Mouse (Mus musculus) liver, embryonic 16.5 days (tissue): ENCODE measurements at regions not wholly inside any gene's neighbourhood (a gene's known extent, or its start where the extent isn't known, plus 50 kb on each side); places are given as distances from the start of the nearest gene placed in this dataset.

Experiments used
- ATAC-seq: fragments of 200-750 bp; cut with Nextera tagmentation; 2 replicates; pipeline ENCODE4 v1.8.0; 2017; ENCODE audit warnings: low read depth, mild to moderate bottlenecking, moderate number of reproducible peaks, moderate library complexity
- H3K27ac ChIP-seq: fragments of 300-500 bp; sonication (generic); 2 replicates; pipeline ENCODE4 v1.5.1; 2014; ENCODE audit warnings: mild to moderate bottlenecking, low read length
- H3K27me3 ChIP-seq: fragments of 300-500 bp; sonication (generic); 2 replicates; pipeline ENCODE4 v1.6.1; 2014; ENCODE audit warnings: low read depth, low read length, mixed read lengths; ENCODE audit not compliant: control insufficient read depth, insufficient read depth
- H3K36me3 ChIP-seq: fragments of 300-500 bp; sonication (generic); 2 replicates; pipeline ENCODE4 v1.6.1; 2014; ENCODE audit warnings: mild to moderate bottlenecking; ENCODE audit not compliant: control insufficient read depth, insufficient read depth
- H3K4me1 ChIP-seq: fragments of 300-500 bp; sonication (generic); 2 replicates; pipeline ENCODE4 v1.6.1; 2014; ENCODE audit warnings: low read depth, low read length, mixed read lengths; ENCODE audit not compliant: control insufficient read depth
- H3K4me2 ChIP-seq: fragments of 300-500 bp; sonication (generic); 2 replicates; pipeline ENCODE4 v1.6.1; 2014; ENCODE audit warnings: low read depth, low read length, mixed read lengths
- H3K4me3 ChIP-seq: fragments of 300-500 bp; sonication (generic); 2 replicates; pipeline ENCODE4 v1.5.1; 2014; ENCODE audit warnings: low read depth, mild to moderate bottlenecking, low read length
- H3K9ac ChIP-seq: fragments of 300-500 bp; sonication (generic); 2 replicates; pipeline ENCODE4 v1.6.1; 2014; ENCODE audit warnings: low read depth, low read length
- H3K9me3 ChIP-seq: fragments of 300-500 bp; sonication (generic); replicated peaks from 2 replicates; pipeline ENCODE4 v1.6.1; 2016; ENCODE audit warnings: low read length; ENCODE audit not compliant: control insufficient read depth
- WGBS: fragments of 180-500 bp; shearing (Covaris S2); extraction: QIAGEN DNeasy Blood & Tissue Kit; methylation state at CpG from one replicate; pipeline ENCODE4 v1.1.7; 2014; ENCODE audit not compliant: insufficient replicate concordance; 5-methylcytosine and 5-hydroxymethylcytosine counted together

- no peaks in the 10 kb centered on the region for H3K27me3 ChIP-seq
- no peak overlapping the region for H3K4me2 ChIP-seq
- no peak overlapping the region for H3K9ac ChIP-seq
- no peaks in the 10 kb centered on the region for H3K9me3 ChIP-seq
- WGBS: 44% methylated on average over 3 of the region's 3 CpGs
- no peaks in the 10 kb centered on the region; the same call in 1 of the 2 replicates for H3K4me1 ChIP-seq
- no peak for ATAC-seq
- H3K36me3 ChIP-seq: no peaks in the 10 kb centered on the region
- H3K27ac ChIP-seq: no peak overlapping the region
- H3K4me3 ChIP-seq: no peak overlapping the region
Observed at GRCm38 (mm10) chr13:111966627-111967026, 157.8 kb upstream of the Map3k1 start.

GRCm38 (mm10) chr13:111968197-111968596 is 159.4 kb upstream of the Map3k1 start:
- H3K27ac ChIP-seq: no peak overlapping the region
- H3K9ac ChIP-seq: no peak overlapping the region
- H3K36me3 ChIP-seq: no peaks in the 10 kb centered on the region
- no peaks in the 10 kb centered on the region for H3K9me3 ChIP-seq
- H3K4me1 ChIP-seq: no peaks in the 10 kb centered on the region; the same call in 1 of the 2 replicates
- no peak overlapping the region for H3K4me3 ChIP-seq
- no peaks in the 10 kb centered on the region for H3K27me3 ChIP-seq
- ATAC-seq: no peak
- 66% methylated on average over 7 of the region's 7 CpGs for WGBS
- H3K4me2 ChIP-seq: no peak overlapping the region

- WGBS: 75% methylated on average over 4 of the region's 4 CpGs
- H3K4me3 ChIP-seq: no peak overlapping the region
- H3K4me1 ChIP-seq: peaks cover 1% of the 10 kb centered on the region; the same call in 1 of the 2 replicates
- H3K36me3 ChIP-seq: no peaks in the 10 kb centered on the region
- no peak overlapping the region for H3K4me2 ChIP-seq
- no peak overlapping the region for H3K27ac ChIP-seq
- H3K9me3 ChIP-seq: no peaks in the 10 kb centered on the region
- no peak for ATAC-seq
- H3K9ac ChIP-seq: no peak overlapping the region
- H3K27me3 ChIP-seq: no peaks in the 10 kb centered on the region
Observed at GRCm38 (mm10) chr13:111974282-111974681, 165.5 kb upstream of the Map3k1 start.

GRCm38 (mm10) chr13:111975549-111975948 is 166.8 kb upstream of the Map3k1 start:
- H3K27ac ChIP-seq: no peak overlapping the region
- H3K4me1 ChIP-seq: peaks cover 4% of the 10 kb centered on the region; the same call in 1 of the 2 replicates
- H3K9ac ChIP-seq: no peak overlapping the region
- H3K4me3 ChIP-seq: no peak overlapping the region
- no peaks in the 10 kb centered on the region for H3K27me3 ChIP-seq
- H3K9me3 ChIP-seq: no peaks in the 10 kb centered on the region
- WGBS: 44% methylated on average over 3 of the region's 3 CpGs
- H3K4me2 ChIP-seq: no peak overlapping the region
- ATAC-seq: no peak
- H3K36me3 ChIP-seq: no peaks in the 10 kb centered on the region

GRCm38 (mm10) chr13:111977769-111978674 is 169.2 kb upstream of the Map3k1 start:
- peak; percentile 41; the same call in 1 of the 2 replicates for ATAC-seq
- Histone ChIP-seq H3K36me3 (no peaks in the 10 kb centered on the region), H3K4me1 (peaks cover 4% of the 10 kb centered on the region), H3K27me3 (no peaks in the 10 kb centered on the region), H3K27ac (no peak overlapping the region), H3K4me3 (no peak overlapping the region), H3K9me3 (no peaks in the 10 kb centered on the region), H3K9ac (no peak overlapping the region), H3K4me2 (no peak overlapping the region)
- WGBS: 69% methylated on average over 31 of the region's 31 CpGs

GRCm38 (mm10) chr13:111978675-111979020 is 169.9 kb upstream of the Map3k1 start:
- no peak overlapping the region for H3K9ac ChIP-seq
- H3K36me3 ChIP-seq: no peaks in the 10 kb centered on the region
- ATAC-seq: no peak
- H3K4me3 ChIP-seq: no peak overlapping the region
- H3K4me2 ChIP-seq: no peak overlapping the region
- no peaks in the 10 kb centered on the region for H3K27me3 ChIP-seq
- peaks cover 10% of the 10 kb centered on the region for H3K4me1 ChIP-seq
- H3K9me3 ChIP-seq: no peaks in the 10 kb centered on the region
- no peak overlapping the region for H3K27ac ChIP-seq
- WGBS: 70% methylated on average over 5 of the region's 5 CpGs

GRCm38 (mm10) chr13:111979428-111980204 is 170.8 kb upstream of the Map3k1 start:
- no peak overlapping the region for H3K27ac ChIP-seq
- no peaks in the 10 kb centered on the region for H3K36me3 ChIP-seq
- no peak overlapping the region for H3K4me3 ChIP-seq
- WGBS: 40% methylated on average over 17 of the region's 17 CpGs
- ATAC-seq: 0 out of 2 replicates have a peak, but pooled peaks have one; percentile 17
- no peak overlapping the region for H3K4me2 ChIP-seq
- no peaks in the 10 kb centered on the region for H3K9me3 ChIP-seq
- H3K4me1 ChIP-seq: peaks cover 17% of the 10 kb centered on the region
- H3K9ac ChIP-seq: no peak overlapping the region
- no peaks in the 10 kb centered on the region for H3K27me3 ChIP-seq

- Histone ChIP-seq H3K9ac (no peak overlapping the region), H3K4me2 (no peak overlapping the region), H3K27me3 (no peaks in the 10 kb centered on the region), H3K4me1 (peaks cover 17% of the 10 kb centered on the region), H3K9me3 (no peaks in the 10 kb centered on the region), H3K27ac (no peak overlapping the region), H3K36me3 (no peaks in the 10 kb centered on the region), H3K4me3 (no peak overlapping the region)
- ATAC-seq: no peak
- 56% methylated on average over 12 of the region's 12 CpGs for WGBS
Observed at GRCm38 (mm10) chr13:111980205-111980595, 171.4 kb upstream of the Map3k1 start.

- Histone ChIP-seq H3K9ac (no peak overlapping the region), H3K4me2 (no peak overlapping the region), H3K27me3 (no peaks in the 10 kb centered on the region), H3K4me1 (peaks cover 17% of the 10 kb centered on the region), H3K9me3 (no peaks in the 10 kb centered on the region), H3K36me3 (no peaks in the 10 kb centered on the region), H3K4me3 (no peak overlapping the region), H3K27ac (no peak overlapping the region)
- WGBS: 68% methylated on average over 2 of the region's 2 CpGs
- ATAC-seq: no peak
Observed at GRCm38 (mm10) chr13:111981103-111981502, 172.3 kb upstream of the Map3k1 start.
